ENCODE assay signal across 8 mouse cellular contexts in genomic region chr11:105347162-105348161, GRCm38 (mm10). TPM values are rescaled to one million over a fixed set of nuclear protein-coding genes. Genes with fewer than 3 reads are reported as not detected.
DNase-seq lines count a peak whose midpoint lies in the region; ATAC-seq lines count a peak whose summit lies in the region.

No protein-coding gene starts in this region.

- 62% methylated on average over 28 of the region's 28 CpGs for WGBS in hindbrain, embryonic 12.5 days

- peak; percentile 95 for DNase-seq in NIH3T3 (ENCODE audit: low read depth)
- peak; percentile 87 for DNase-seq in cerebellum, adult 9-10 months
- peak; percentile 74 to 87 for DNase-seq in frontal cortex, postnatal 10 days (ENCODE audit: low spot score in 2 of 2)
- DNase-seq in layer of hippocampus, postnatal 10 days (ENCODE audit: low spot score in 2 of 2), result peak; percentile 93 to 94
- DNase-seq in lung, postnatal 10 days, result peak; percentile 90
- peak; percentile 91 for DNase-seq in retina, embryonic 14.5 days (ENCODE audit: low spot score)
- DNase-seq in thymus, postnatal 36 days, result peak; percentile 70 to 76

- no peak overlapping the region for H3K9ac ChIP-seq in hindbrain, embryonic 12.5 days

- no peaks in the 10 kb centered on the region for H3K9me3 ChIP-seq in hindbrain, embryonic 12.5 days (replicated peaks)

- H3K4me1 ChIP-seq in hindbrain, embryonic 12.5 days, result peaks cover 10% of the 10 kb centered on the region; the same call in 1 of the 2 replicates

- no peak overlapping the region for H3K4me2 ChIP-seq in hindbrain, embryonic 12.5 days (replicated peaks)

- peaks cover 19% of the 10 kb centered on the region; the same call in 1 of the 2 replicates for H3K36me3 ChIP-seq in hindbrain, embryonic 12.5 days

- ATAC-seq in hindbrain, embryonic 12.5 days (ENCODE audit: low FRiP score), result peak; percentile 70

- no peak overlapping the region for H3K27ac ChIP-seq in hindbrain, embryonic 12.5 days

- no peak overlapping the region for H3K4me3 ChIP-seq in hindbrain, embryonic 12.5 days

- H3K27me3 ChIP-seq in hindbrain, embryonic 12.5 days, result no peaks in the 10 kb centered on the region

RNA-seq across cellular contexts. Expression of gene Mrc2, which starts 55.0 kb away (rescaled TPM):
- polyA plus RNA-seq in hindbrain, embryonic 12.5 days (2016; fragmentation: Nextera tagmentation; extraction: Ambion mirVana), result 20.9 and 21.5 TPM in 2 replicates
- total RNA-seq in layer of hippocampus, postnatal 10 days (2021), result 1 to 10 TPM; 8.9 to 9.3 TPM
